ENCODE assay signal across 22 mouse cellular contexts in the genomic region with DNA sequence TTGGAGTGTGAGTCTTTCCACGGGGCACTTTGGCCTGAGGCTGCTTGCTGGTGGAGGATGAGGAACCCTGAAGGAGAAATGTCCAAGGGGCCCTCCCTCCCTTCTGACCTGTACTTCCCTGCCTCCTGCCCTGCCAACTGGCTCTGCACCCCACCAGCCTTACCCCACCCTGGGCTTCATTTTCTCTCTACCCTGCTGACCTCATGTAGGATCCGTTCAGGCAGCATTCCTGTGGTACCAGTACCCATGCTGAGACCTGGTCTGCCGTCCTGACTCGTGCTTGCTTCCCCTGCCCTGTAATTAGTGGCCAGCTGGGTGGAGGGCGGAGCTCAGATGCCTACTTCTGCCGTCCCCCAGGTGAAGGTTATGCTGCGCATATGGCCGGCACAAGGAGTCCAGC. TPM values are rescaled to one million over a fixed set of nuclear protein-coding genes. Genes with fewer than 3 reads are reported as not detected.
DNase-seq lines count a peak whose midpoint lies in the region; ATAC-seq and TF ChIP-seq lines count a peak whose summit lies in the region.
"Had no signal": no experiment of that assay in that cellular context is flagged by ENCODE, and none has a peak within 500 bp of the region (broad histone marks: within the 10 kb centered on the region; RNA-seq: fewer than 3 reads in every experiment).

No protein-coding gene starts in this region.

- H3K9me3 ChIP-seq in forebrain, embryonic 12.5 days = no peaks in the 10 kb centered on the region
- H3K9me3 ChIP-seq in forebrain, embryonic 11.5 days (ENCODE audit: control insufficient read depth, low read length) = no peaks in the 10 kb centered on the region
- H3K9me3 ChIP-seq in midbrain, embryonic 10.5 days (replicated peaks) = no peaks in the 10 kb centered on the region
- H3K9me3 ChIP-seq in midbrain, postnatal 0 days (ENCODE audit: low read length) = no peaks in the 10 kb centered on the region
- H3K9me3 ChIP-seq in forebrain, embryonic 14.5 days (replicated peaks; ENCODE audit: control insufficient read depth, low read length) = no peaks in the 10 kb centered on the region
- no peaks in the 10 kb centered on the region for H3K9me3 ChIP-seq in midbrain, embryonic 15.5 days
- H3K9me3 ChIP-seq: heart, embryonic 10.5 days; neural tube, embryonic 12.5 days had no signal

- H3K27me3 ChIP-seq in forebrain, embryonic 12.5 days = no peaks in the 10 kb centered on the region
- H3K27me3 ChIP-seq in forebrain, embryonic 11.5 days (ENCODE audit: control insufficient read depth, insufficient read depth, low read length) = no peaks in the 10 kb centered on the region
- peaks cover 5% of the 10 kb centered on the region; the same call in 1 of the 2 replicates for H3K27me3 ChIP-seq in midbrain, embryonic 10.5 days (ENCODE audit: low read depth, poor library complexity, severe bottlenecking)
- no peaks in the 10 kb centered on the region for H3K27me3 ChIP-seq in midbrain, postnatal 0 days (ENCODE audit: insufficient read depth, low read length)
- no peaks in the 10 kb centered on the region for H3K27me3 ChIP-seq in forebrain, embryonic 14.5 days (replicated peaks; ENCODE audit: control insufficient read depth, insufficient read depth, low read length)
- no peaks in the 10 kb centered on the region for H3K27me3 ChIP-seq in midbrain, embryonic 15.5 days (replicated peaks)

- ATAC-seq in forebrain, embryonic 12.5 days (ENCODE audit: low FRiP score) = no peak
- no peak for ATAC-seq in forebrain, embryonic 11.5 days (replicated peaks; ENCODE audit: low FRiP score)
- ATAC-seq in midbrain, postnatal 0 days (ENCODE audit: low FRiP score) = no peak
- no peak for ATAC-seq in forebrain, embryonic 14.5 days
- ATAC-seq in midbrain, embryonic 15.5 days (replicated peaks) = no peak
- ATAC-seq: liver, postnatal 0 days; lung, postnatal 0 days had no signal

- H3K4me3 ChIP-seq in forebrain, embryonic 12.5 days (replicated peaks) = no peak overlapping the region
- no peak overlapping the region for H3K4me3 ChIP-seq in forebrain, embryonic 11.5 days (ENCODE audit: low read depth, low read length)
- H3K4me3 ChIP-seq in midbrain, embryonic 10.5 days = no peak overlapping the region
- H3K4me3 ChIP-seq in midbrain, postnatal 0 days (ENCODE audit: low read depth, low read length) = no peak overlapping the region
- no peak overlapping the region for H3K4me3 ChIP-seq in forebrain, embryonic 14.5 days (ENCODE audit: low read depth, low read length)
- no peak overlapping the region for H3K4me3 ChIP-seq in midbrain, embryonic 15.5 days
- H3K4me3 ChIP-seq: gastrocnemius, adult 2 months; heart, embryonic 10.5 days; neural tube, embryonic 12.5 days had no signal

- H3K27ac ChIP-seq in forebrain, embryonic 12.5 days = peak overlapping the region; percentile 87
- no peak overlapping the region for H3K27ac ChIP-seq in forebrain, embryonic 11.5 days (ENCODE audit: low read depth, low read length)
- peak overlapping the region; percentile 78 for H3K27ac ChIP-seq in midbrain, embryonic 10.5 days (replicated peaks)
- H3K27ac ChIP-seq in midbrain, postnatal 0 days (ENCODE audit: low read depth, low read length) = no peak overlapping the region
- H3K27ac ChIP-seq in forebrain, embryonic 14.5 days (ENCODE audit: low read depth, low read length) = peak overlapping the region; percentile 84
- H3K27ac ChIP-seq in midbrain, embryonic 15.5 days = peak overlapping the region; percentile 66; the same call in 1 of the 2 replicates
- H3K27ac ChIP-seq: gastrocnemius, adult 2 months; heart, embryonic 10.5 days; neural tube, embryonic 12.5 days had no signal

- H3K9ac ChIP-seq in forebrain, embryonic 12.5 days = no peak overlapping the region; the same call in 1 of the 2 replicates
- no peak overlapping the region for H3K9ac ChIP-seq in forebrain, embryonic 11.5 days (ENCODE audit: low read length)
- H3K9ac ChIP-seq in midbrain, postnatal 0 days (replicated peaks; ENCODE audit: low read length, poor library complexity, severe bottlenecking) = no peak overlapping the region
- 0 out of 2 replicates have a peak overlapping the region, but pooled peaks have one; percentile 13 for H3K9ac ChIP-seq in forebrain, embryonic 14.5 days (ENCODE audit: low read length)
- H3K9ac ChIP-seq in midbrain, embryonic 15.5 days = no peak overlapping the region
- H3K9ac ChIP-seq: liver, postnatal 0 days; neural tube, embryonic 12.5 days had no signal

- H3K4me2 ChIP-seq in forebrain, embryonic 12.5 days = no peak overlapping the region
- no peak overlapping the region for H3K4me2 ChIP-seq in forebrain, embryonic 11.5 days (ENCODE audit: low read depth, low read length, severe bottlenecking)
- H3K4me2 ChIP-seq in midbrain, postnatal 0 days (ENCODE audit: low read depth, low read length, poor library complexity, severe bottlenecking) = no peak overlapping the region
- no peak overlapping the region for H3K4me2 ChIP-seq in forebrain, embryonic 14.5 days (ENCODE audit: low read length)
- H3K4me2 ChIP-seq in midbrain, embryonic 15.5 days = no peak overlapping the region
- H3K4me2 ChIP-seq: liver, embryonic 11.5 days; neural tube, embryonic 12.5 days had no signal

- peaks cover 40% of the 10 kb centered on the region for H3K4me1 ChIP-seq in forebrain, embryonic 12.5 days
- H3K4me1 ChIP-seq in forebrain, embryonic 11.5 days (replicated peaks; ENCODE audit: control insufficient read depth, insufficient read depth, low read length) = peaks cover 13% of the 10 kb centered on the region
- H3K4me1 ChIP-seq in midbrain, embryonic 10.5 days = peaks cover 60% of the 10 kb centered on the region
- peaks cover 6% of the 10 kb centered on the region for H3K4me1 ChIP-seq in midbrain, postnatal 0 days (ENCODE audit: insufficient read depth, low read length)
- peaks cover 17% of the 10 kb centered on the region for H3K4me1 ChIP-seq in forebrain, embryonic 14.5 days (ENCODE audit: control insufficient read depth, insufficient read depth, low read length)
- peaks cover 32% of the 10 kb centered on the region for H3K4me1 ChIP-seq in midbrain, embryonic 15.5 days

- TF ChIP-seq CTCF in midbrain, postnatal 0 days (IDR thresholded peaks at IDR 0.05) = no peak

- H3K36me3 ChIP-seq in forebrain, embryonic 12.5 days (replicated peaks) = peaks cover 81% of the 10 kb centered on the region
- H3K36me3 ChIP-seq in forebrain, embryonic 11.5 days (ENCODE audit: control insufficient read depth, insufficient read depth, low read length) = peaks cover 5% of the 10 kb centered on the region; the same call in 1 of the 2 replicates
- H3K36me3 ChIP-seq in midbrain, embryonic 10.5 days = peaks cover 66% of the 10 kb centered on the region
- H3K36me3 ChIP-seq in midbrain, postnatal 0 days (ENCODE audit: insufficient read depth, low read length) = peaks cover 26% of the 10 kb centered on the region
- H3K36me3 ChIP-seq in forebrain, embryonic 14.5 days (ENCODE audit: control insufficient read depth, insufficient read depth, low read length) = peaks cover 81% of the 10 kb centered on the region
- H3K36me3 ChIP-seq in midbrain, embryonic 15.5 days (replicated peaks) = 0 out of 2 replicates have a peak, but pooled peaks cover 10% of the 10 kb centered on the region

- DNase-seq in forebrain, embryonic 11.5 days (ENCODE audit: low spot score) = no peak
- DNase-seq in midbrain, embryonic 10.5 days (ENCODE audit: low spot score) = no peak
- no peak for DNase-seq in midbrain, postnatal 0 days (ENCODE audit: low spot score)
- DNase-seq in forebrain, embryonic 14.5 days (ENCODE audit: low spot score) = no peak
- no peak for DNase-seq in lung, postnatal 36 days
- DNase-seq in MN1 (ENCODE audit: low spot score) = no peak
- DNase-seq: adrenal gland, postnatal 36 days; cerebellum, adult 11 months; cerebellum, adult 9-11 months; kidney, adult 9 months; kidney, postnatal 14 days; liver, postnatal 0 days; thymus, postnatal 14 days had no signal

- 65% methylated on average over 8 of the region's 8 CpGs for WGBS in forebrain, embryonic 12.5 days
- 59% methylated on average over 8 of the region's 8 CpGs for WGBS in forebrain, embryonic 11.5 days
- 76% methylated on average over 8 of the region's 8 CpGs for WGBS in midbrain, embryonic 10.5 days
- 76% methylated on average over 8 of the region's 8 CpGs for WGBS in midbrain, postnatal 0 days
- WGBS in forebrain, embryonic 14.5 days = 73% methylated on average over 8 of the region's 8 CpGs
- WGBS in midbrain, embryonic 15.5 days = 75% methylated on average over 8 of the region's 8 CpGs

RNA-seq across cellular contexts. Expression of gene Kif26a, which starts 26.2 kb away (rescaled TPM):
- 11.8 and 14.0 TPM in 2 replicates for polyA plus RNA-seq in forebrain, embryonic 12.5 days (2016; fragmentation: Nextera tagmentation; extraction: Ambion mirVana)
- polyA plus RNA-seq in forebrain, embryonic 11.5 days (2014; fragmentation: Nextera tagmentation; extraction: Ambion mirVana) = 6.4 and 7.1 TPM in 2 replicates
- polyA plus RNA-seq in midbrain, embryonic 10.5 days (2016; fragmentation: Nextera tagmentation; extraction: Ambion mirVana) = 3.3 and 4.7 TPM in 2 replicates
- total RNA-seq in midbrain, postnatal 0 days (2014; rRNA removed) = 24.1 and 26.5 TPM in 2 replicates
- polyA plus RNA-seq in midbrain, postnatal 0 days (2015; fragmentation: Nextera tagmentation; extraction: Ambion mirVana) = 1.9 and 2.4 TPM in 2 replicates
- polyA plus RNA-seq in forebrain, embryonic 14.5 days (2014; fragmentation: Nextera tagmentation; extraction: Ambion mirVana) = 11.5 and 12.3 TPM in 2 replicates
- 7.2 and 8.6 TPM in 2 replicates for polyA plus RNA-seq in midbrain, embryonic 15.5 days (2015; fragmentation: Nextera tagmentation; extraction: Ambion mirVana)
- total RNA-seq: common myeloid progenitor, adult 5-6 weeks; megakaryocyte progenitor cell, adult 5-6 weeks had no signal

Comparison
In these comparisons a context has a peak if more than half of its experiments do, and no peak if none do; other contexts are left out.
1. H3K27ac ChIP-seq: peak in forebrain, embryonic 12.5 days (single experiment), midbrain, embryonic 10.5 days (single experiment), forebrain, embryonic 14.5 days (single experiment) and midbrain, embryonic 15.5 days (single experiment); none in forebrain, embryonic 11.5 days (single experiment) and midbrain, postnatal 0 days (single experiment).